Mouse (Mus musculus): Measurements from ENCODE around the gene Vsx1. TPM values are rescaled to one million over a fixed set of nuclear protein-coding genes. Genes with fewer than 3 reads are reported as not detected.

The Vsx1 gene
- total and polyA plus RNA-seq, 3 experiments: not detected

DNA sequence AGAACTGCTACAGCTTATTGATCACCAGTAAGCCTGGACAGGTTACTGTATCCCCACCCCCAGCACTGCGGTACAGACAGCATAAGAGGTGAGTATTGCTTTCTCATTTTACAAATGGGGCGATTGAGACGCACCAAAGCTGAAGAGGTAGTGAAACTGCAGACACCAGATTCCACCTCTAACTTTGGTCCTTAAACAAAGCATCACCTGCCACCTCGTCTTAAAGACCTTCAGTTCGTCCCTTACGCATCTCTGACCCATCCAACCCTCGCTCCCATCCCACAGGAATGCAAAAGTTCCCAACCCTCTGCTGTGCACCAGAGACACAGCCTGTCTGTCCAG lies 22.5 kb downstream of the Vsx1 start:
- Histone ChIP-seq H3K4me3 (replicated peaks in 1 of 3; ENCODE audit: low read depth in 2 of 3, low read length in 2 of 3, poor library complexity in 1 of 3) (peak overlapping the region; percentile 10 to 67 (median 28)), H3K27ac (ENCODE audit: insufficient read depth, low read depth) (0 out of 2 replicates have a peak overlapping the region, but pooled peaks have one; percentile 2), H3K79me2 (replicated peaks; ENCODE audit: control insufficient read depth, extremely low read depth, insufficient read depth, poor library complexity, severe bottlenecking) (no peaks in the 10 kb centered on the region), H3K9ac (ENCODE audit: insufficient read depth, low read depth) (no peak overlapping the region), H3K4me1 (ENCODE audit: control insufficient read depth in 1 of 2, insufficient read depth in 2 of 2) (peaks cover 7 to 74% of the 10 kb centered on the region in 2 experiments), H3K4me2 (ENCODE audit: insufficient read depth, low read depth, poor library complexity, severe bottlenecking) (peak overlapping the region; percentile 47), H3K27me3 (replicated peaks) (no peaks in the 10 kb centered on the region), H3K9me3 (replicated peaks; ENCODE audit: low read length) (peaks cover 3% of the 10 kb centered on the region), H3K36me3 (replicated peaks in 1 of 2; ENCODE audit: control insufficient read depth in 1 of 2, insufficient read depth in 1 of 2, low read length in 1 of 2) (no peaks in the 10 kb centered on the region)
- no peak for DNase-seq (ENCODE audit: extremely low read depth)
- dilution Hi-C loops (cut with MboI; ENCODE audit: extremely low pct_ligation_motif_present, extremely low pct_unique_long_range_greater_than_20kb, low sequenced_read_pairs) (no loop called here), in situ Hi-C loops (cut with MboI; ENCODE audit: low pct_ligation_motif_present, low pct_unique_long_range_greater_than_20kb, low sequenced_read_pairs) (no loop called here)
- TF ChIP-seq EP300 (IDR thresholded peaks at IDR 0.05; ENCODE audit: low read length) (peak; percentile 59), USF1 (IDR thresholded peaks at IDR 0.05; ENCODE audit: low read depth, low read length) (no peak), TBP (conservative IDR thresholded peaks at IDR 0.05; ENCODE audit: low read depth, low read length) (0 out of 2 replicates have a peak, but pooled peaks have one; percentile 30), POLR2AphosphoS2 (IDR thresholded peaks at IDR 0.05; ENCODE audit: low read depth, low read length) (no peak), BHLHE40 (IDR thresholded peaks at IDR 0.05; ENCODE audit: low read depth, low read length) (no peak; the same call in 1 of the 2 replicates), MAFK (IDR thresholded peaks at IDR 0.05; ENCODE audit: insufficient replicate concordance, low read length) (0 out of 2 replicates have a peak, but pooled peaks have one; percentile 16), CTCF (conservative IDR thresholded peaks at IDR 0.05 in 1 of 2, IDR thresholded peaks at IDR 0.05 in 1 of 2; ENCODE audit: low read depth in 2 of 2, low read length in 2 of 2) (no peak), ETS1 (conservative IDR thresholded peaks at IDR 0.05; ENCODE audit: low read depth, low read length) (no peak; the same call in 1 of the 2 replicates), RCOR1 (conservative IDR thresholded peaks at IDR 0.05; ENCODE audit: low read depth, low read length) (no peak; the same call in 1 of the 2 replicates), E2F4 (IDR thresholded peaks at IDR 0.05; ENCODE audit: insufficient replicate concordance, low read depth, low read length) (no peak), MAX (IDR thresholded peaks at IDR 0.05; ENCODE audit: low read length) (no peak), IRF4 (IDR thresholded peaks at IDR 0.05; ENCODE audit: low read depth, low read length) (peak; percentile 56), CHD1 (IDR thresholded peaks at IDR 0.05; ENCODE audit: low read depth, low read length) (no peak), RAD21 (IDR thresholded peaks at IDR 0.05; ENCODE audit: low read depth, low read length) (no peak), MYC (IDR thresholded peaks at IDR 0.05; ENCODE audit: low read depth, low read length) (0 out of 2 replicates have a peak, but pooled peaks have one; percentile 31), NRF1 (IDR thresholded peaks at IDR 0.05; ENCODE audit: low read depth, low read length) (no peak), ELF1 (IDR thresholded peaks at IDR 0.05; ENCODE audit: low read depth, low read length) (no peak), PAX5 (IDR thresholded peaks at IDR 0.05; ENCODE audit: low read length) (no peak), SMC3 (IDR thresholded peaks at IDR 0.05; ENCODE audit: low read depth, low read length) (no peak), MEF2A (IDR thresholded peaks at IDR 0.05; ENCODE audit: borderline replicate concordance, low read depth, low read length) (0 out of 2 replicates have a peak, but pooled peaks have one; percentile 25), NELFE (IDR thresholded peaks at IDR 0.05; ENCODE audit: low read depth, low read length) (no peak), USF2 (conservative IDR thresholded peaks at IDR 0.05; ENCODE audit: low read depth, low read length) (no peak), UBTF (IDR thresholded peaks at IDR 0.05; ENCODE audit: low read depth, low read length) (no peak), KAT2A (IDR thresholded peaks at IDR 0.05; ENCODE audit: insufficient replicate concordance, low read length) (no peak), ZKSCAN1 (IDR thresholded peaks at IDR 0.05; ENCODE audit: borderline replicate concordance, low read depth, low read length) (no peak), GABPA (IDR thresholded peaks at IDR 0.05; ENCODE audit: insufficient replicate concordance, low read depth, low read length) (no peak), JUND (conservative IDR thresholded peaks at IDR 0.05; ENCODE audit: low read depth, low read length) (no peak), ZMIZ1 (IDR thresholded peaks at IDR 0.05; ENCODE audit: low read depth, low read length) (no peak), HCFC1 (IDR thresholded peaks at IDR 0.05; ENCODE audit: low read depth, low read length) (no peak), POLR2A (IDR thresholded peaks at IDR 0.05; ENCODE audit: low read depth, low read length) (0 out of 2 replicates have a peak, but pooled peaks have one; percentile 7), JUN (IDR thresholded peaks at IDR 0.05; ENCODE audit: insufficient read depth, low read depth, low read length) (no peak), ZNF384 (IDR thresholded peaks at IDR 0.05; ENCODE audit: low read depth, low read length) (no peak), MXI1 (IDR thresholded peaks at IDR 0.05; ENCODE audit: low read depth, low read length) (0 out of 2 replicates have a peak, but pooled peaks have one; percentile 22), SIN3A (IDR thresholded peaks at IDR 0.05; ENCODE audit: low read length) (no peak), MAZ (IDR thresholded peaks at IDR 0.05; ENCODE audit: low read depth, low read length) (no peak), CHD2 (IDR thresholded peaks at IDR 0.05; ENCODE audit: low read length) (peak; percentile 67), TCF12 (IDR thresholded peaks at IDR 0.05; ENCODE audit: low read depth, low read length) (0 out of 2 replicates have a peak, but pooled peaks have one; percentile 59), ZC3H11A (IDR thresholded peaks at IDR 0.05; ENCODE audit: low read depth, low read length) (no peak)
